Mouse (Mus musculus) intestine, embryonic 16.5 days (tissue): ENCODE data around the gene Aaas. TPM values are rescaled to one million over a fixed set of nuclear protein-coding genes. Genes with fewer than 3 reads are reported as not detected.

Experiments used
- ATAC-seq: fragments of 200-750 bp; cut with Nextera tagmentation; 2 replicates; pipeline ENCODE4 v1.8.0; 2017; ENCODE audit warnings: moderate TSS enrichment, moderate library complexity
- H3K27ac ChIP-seq: fragments of 300-500 bp; sonication (generic); 2 replicates; pipeline ENCODE4 v1.5.1; 2014; ENCODE audit warnings: mild to moderate bottlenecking, low read length
- H3K27me3 ChIP-seq: fragments of 300-500 bp; sonication (generic); replicated peaks from 2 replicates; pipeline ENCODE4 v1.6.1; 2014; ENCODE audit warnings: low read length, control low read depth, mixed read lengths; ENCODE audit not compliant: control insufficient read depth, insufficient read depth
- H3K36me3 ChIP-seq: fragments of 300-500 bp; sonication (generic); 2 replicates; pipeline ENCODE4 v1.6.1; 2014; ENCODE audit warnings: low read length, control low read depth; ENCODE audit not compliant: control insufficient read depth, insufficient read depth
- H3K4me1 ChIP-seq: fragments of 300-500 bp; sonication (generic); 2 replicates; pipeline ENCODE4 v1.6.1; 2014; ENCODE audit warnings: low read length, control low read depth, mixed read lengths; ENCODE audit not compliant: control insufficient read depth, insufficient read depth
- H3K4me2 ChIP-seq: fragments of 300-500 bp; sonication (generic); 2 replicates; pipeline ENCODE4 v1.6.1; 2014; ENCODE audit warnings: low read depth, low read length, control low read depth
- H3K4me3 ChIP-seq: fragments of 300-500 bp; sonication (generic); 2 replicates; pipeline ENCODE4 v1.5.1; 2014; ENCODE audit warnings: mild to moderate bottlenecking, low read length
- H3K9ac ChIP-seq: fragments of 300-500 bp; sonication (generic); 2 replicates; pipeline ENCODE4 v1.6.1; 2014; ENCODE audit warnings: low read depth, low read length
- H3K9me3 ChIP-seq: fragments of 300-500 bp; sonication (generic); 2 replicates; pipeline ENCODE4 v1.6.1; 2016; ENCODE audit warnings: low read length, control low read depth; ENCODE audit not compliant: control insufficient read depth
- WGBS: fragments of 180-500 bp; shearing (Covaris S2); extraction: QIAGEN DNeasy Blood & Tissue Kit; methylation state at CpG from one replicate; pipeline ENCODE4 v1.1.7; 2014; 5-methylcytosine and 5-hydroxymethylcytosine counted together
- polyA plus RNA-seq: library from polyadenylated mRNA; unstranded; fragments of >200 nt; fragmentation: Nextera tagmentation; extraction: Ambion mirVana; gene quantifications from 2 replicates; pipeline ENCODE4 v1.2.1, GENCODE M21; 2015

Gene Aaas
- 50.6 and 59.1 TPM in 2 replicates for polyA plus RNA-seq

- H3K9me3 ChIP-seq = no peaks in the 10 kb centered on the region
- peak within 1 kb of the TSS; percentile 60 for H3K4me3 ChIP-seq
- ATAC-seq = peak; percentile 83
- WGBS = under 1% methylated on average over 56 of the region's 56 CpGs
- peak within 1 kb of the TSS; percentile 73 for H3K4me2 ChIP-seq
- H3K27ac ChIP-seq = peak within 1 kb of the TSS; percentile 25
- H3K4me1 ChIP-seq = peaks cover 13% of the 10 kb centered on the region
- H3K9ac ChIP-seq = peak within 1 kb of the TSS; percentile 71
- H3K27me3 ChIP-seq = no peaks in the 10 kb centered on the region
- H3K36me3 ChIP-seq = no peaks in the 10 kb centered on the region; the same call in 1 of the 2 replicates
These were observed at the start of gene Aaas for GRCm38 (mm10) chr15:102350138-102350941. Aaas (minus strand) TSS chr15:102350771.

DNA sequence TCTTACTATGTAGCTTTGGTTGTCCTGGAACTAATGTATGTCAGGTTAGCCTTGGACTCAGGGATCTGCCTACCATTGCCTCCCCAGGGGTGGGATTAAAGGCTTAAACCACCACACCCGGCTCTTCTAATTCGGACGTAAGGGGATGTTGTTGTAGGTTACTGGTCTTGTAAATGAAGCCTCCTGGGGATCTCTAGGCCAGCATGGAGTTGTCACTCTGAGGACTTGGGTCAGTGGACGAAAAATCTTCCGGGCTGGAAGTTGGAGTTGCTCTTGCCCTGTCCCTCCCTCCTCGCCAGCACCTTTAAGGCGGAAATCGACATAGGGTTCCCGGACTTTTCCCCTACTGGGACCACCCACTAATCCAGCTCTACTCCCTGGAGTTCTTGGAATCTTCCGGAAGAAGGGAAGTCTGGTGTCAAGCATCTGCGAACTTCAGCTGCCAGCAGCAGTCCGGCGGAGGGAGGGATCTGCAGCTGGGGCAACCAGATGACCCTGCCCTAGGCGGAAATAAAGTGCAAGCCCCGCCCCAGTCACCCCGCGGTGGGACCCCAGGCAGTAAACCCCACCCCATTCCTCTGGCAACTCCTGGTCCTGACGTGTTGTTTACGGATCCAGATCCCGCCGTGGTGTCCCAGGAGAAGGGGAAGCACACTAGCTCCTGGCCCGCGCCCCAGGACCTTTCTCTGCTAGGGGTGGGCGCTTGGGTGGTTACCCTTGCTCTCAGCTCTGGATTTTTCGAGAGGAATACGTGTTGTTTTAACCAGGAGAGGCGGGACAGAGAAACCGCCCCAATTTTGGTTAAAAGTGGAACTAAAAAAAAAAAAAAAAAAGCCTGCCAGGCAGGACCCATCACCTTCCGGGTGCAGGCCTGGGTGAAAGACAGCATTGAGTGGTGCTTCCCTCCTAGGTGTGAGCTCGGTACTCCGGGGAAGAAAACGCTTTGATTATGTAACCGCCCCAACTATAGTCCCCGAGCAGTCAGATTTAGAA, 49.0 kb upstream of the Aaas start:
- Histone ChIP-seq H3K4me2 (peak overlapping the region; percentile 62), H3K9ac (peak overlapping the region; percentile 67), H3K36me3 (no peaks in the 10 kb centered on the region), H3K27ac (peak overlapping the region; percentile 97), H3K9me3 (no peaks in the 10 kb centered on the region), H3K27me3 (no peaks in the 10 kb centered on the region), H3K4me1 (peaks cover 16% of the 10 kb centered on the region), H3K4me3 (peak overlapping the region; percentile 48)
- ATAC-seq = peak; percentile 89
- 2% methylated on average over 34 of the region's 34 CpGs for WGBS

DNA sequence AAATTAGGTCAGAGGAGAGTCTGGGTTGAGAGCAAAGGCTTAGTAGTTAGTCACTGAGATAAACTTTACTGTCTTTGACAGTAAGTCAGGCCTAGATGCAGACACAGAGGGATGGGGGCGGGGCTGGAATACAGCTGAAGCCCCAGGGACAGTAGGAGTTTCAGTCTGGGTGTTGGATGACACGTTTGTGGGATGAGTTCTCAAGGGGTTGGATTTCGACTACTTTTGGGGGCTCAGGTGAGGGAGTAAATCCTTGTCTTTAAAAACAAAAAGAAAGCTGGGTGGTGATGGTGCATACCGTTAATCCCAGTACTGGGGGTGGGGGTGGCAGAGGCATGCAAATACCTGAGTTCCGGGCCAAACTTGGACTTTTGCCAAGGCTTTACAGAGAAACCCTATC, 48.1 kb upstream of the Aaas start:
- Histone ChIP-seq H3K27me3 (no peaks in the 10 kb centered on the region), H3K4me2 (peak overlapping the region; percentile 62), H3K27ac (peak overlapping the region; percentile 97), H3K9me3 (no peaks in the 10 kb centered on the region), H3K36me3 (no peaks in the 10 kb centered on the region), H3K4me1 (peaks cover 21% of the 10 kb centered on the region), H3K9ac (no peak overlapping the region), H3K4me3 (peak overlapping the region; percentile 48; the same call in 1 of the 2 replicates)
- ATAC-seq = no peak
- 24% methylated on average over 5 of the region's 5 CpGs for WGBS

- no peaks in the 10 kb centered on the region for H3K27me3 ChIP-seq
- 9% methylated on average over 3 of the region's 3 CpGs for WGBS
- no peak overlapping the region for H3K9ac ChIP-seq
- peaks cover 18% of the 10 kb centered on the region for H3K4me1 ChIP-seq
- H3K9me3 ChIP-seq = no peaks in the 10 kb centered on the region
- no peak overlapping the region for H3K4me2 ChIP-seq
- no peaks in the 10 kb centered on the region for H3K36me3 ChIP-seq
- peak; percentile 57 for ATAC-seq
- H3K27ac ChIP-seq = peak overlapping the region; percentile 86
- no peak overlapping the region for H3K4me3 ChIP-seq
These were observed 44.5 kb upstream of the Aaas start for GRCm38 (mm10) chr15:102395061-102395460.

DNA sequence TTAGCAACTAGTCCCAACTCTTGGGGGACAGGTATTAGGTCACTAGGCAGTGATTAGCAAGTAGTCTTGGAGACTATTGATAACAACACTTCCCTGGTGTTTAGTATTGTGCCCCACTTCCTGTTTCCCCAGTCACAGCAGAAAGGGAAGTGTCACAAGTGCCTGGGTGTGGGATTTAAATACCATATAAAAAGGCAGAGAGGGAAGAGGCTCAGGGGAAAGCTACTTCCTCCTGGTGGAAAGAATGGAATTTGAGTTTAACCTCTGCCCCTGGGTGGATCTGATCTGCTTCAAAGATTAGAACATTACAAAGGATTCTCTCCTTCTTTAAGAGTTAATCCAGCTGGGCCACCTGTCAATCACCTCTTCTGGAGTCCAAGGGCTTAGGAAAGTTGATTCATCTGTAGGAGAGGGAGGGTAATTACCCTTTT, 43.0 kb upstream of the Aaas start:
- no peaks in the 10 kb centered on the region for H3K36me3 ChIP-seq
- no peak overlapping the region for H3K4me3 ChIP-seq
- no peak overlapping the region for H3K9ac ChIP-seq
- no peaks in the 10 kb centered on the region for H3K9me3 ChIP-seq
- H3K27me3 ChIP-seq = no peaks in the 10 kb centered on the region
- no peak overlapping the region for H3K4me2 ChIP-seq
- peak overlapping the region; percentile 87 for H3K27ac ChIP-seq
- peaks cover 11% of the 10 kb centered on the region for H3K4me1 ChIP-seq
- peak; percentile 83 for ATAC-seq

- Histone ChIP-seq H3K36me3 (no peaks in the 10 kb centered on the region), H3K27me3 (no peaks in the 10 kb centered on the region), H3K4me3 (no peak overlapping the region), H3K9ac (no peak overlapping the region), H3K4me2 (no peak overlapping the region), H3K9me3 (no peaks in the 10 kb centered on the region), H3K27ac (peak overlapping the region; percentile 87; the same call in 1 of the 2 replicates), H3K4me1 (peaks cover 9% of the 10 kb centered on the region)
- 45% methylated on average over 2 of the region's 2 CpGs for WGBS
- no peak for ATAC-seq
These were observed 41.9 kb upstream of the Aaas start for GRCm38 (mm10) chr15:102392520-102392919.

DNA sequence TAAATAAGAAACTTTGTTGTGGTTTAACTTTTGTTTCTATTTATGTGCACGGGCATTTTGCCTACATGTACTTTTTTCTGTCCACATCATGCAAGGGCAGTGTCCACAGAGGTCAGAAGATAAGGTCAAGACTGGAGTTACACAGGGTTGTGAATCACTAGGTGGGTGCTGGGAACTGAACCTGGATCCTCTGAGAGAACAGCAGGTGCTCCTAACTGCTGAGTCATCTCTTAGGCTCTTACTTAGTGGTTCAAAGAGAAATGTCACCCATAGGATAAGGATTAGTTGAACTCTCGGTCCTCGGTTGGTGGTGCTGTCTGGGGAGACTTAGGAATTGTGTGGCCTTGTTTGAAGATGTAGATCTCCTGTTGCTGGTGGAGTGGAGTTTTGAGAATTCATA, 38.4 kb upstream of the Aaas start:
- Histone ChIP-seq H3K4me1 (peaks cover under 1% of the 10 kb centered on the region), H3K9me3 (no peaks in the 10 kb centered on the region), H3K27me3 (no peaks in the 10 kb centered on the region), H3K4me3 (no peak overlapping the region), H3K9ac (no peak overlapping the region), H3K36me3 (no peaks in the 10 kb centered on the region), H3K4me2 (no peak overlapping the region), H3K27ac (no peak overlapping the region)
- no peak for ATAC-seq
- 79% methylated on average over 3 of the region's 3 CpGs for WGBS

- 50% methylated on average over 9 of the region's 9 CpGs for WGBS
These were observed 36.1 kb upstream of the Aaas start for GRCm38 (mm10) chr15:102386640-102387039.

GRCm38 (mm10) chr15:102383671-102384070, 33.1 kb upstream of the Aaas start:
- Histone ChIP-seq H3K27me3 (no peaks in the 10 kb centered on the region), H3K4me3 (no peak overlapping the region), H3K4me2 (no peak overlapping the region), H3K9ac (no peak overlapping the region), H3K4me1 (peaks cover 4% of the 10 kb centered on the region; the same call in 1 of the 2 replicates), H3K9me3 (no peaks in the 10 kb centered on the region), H3K27ac (no peak overlapping the region), H3K36me3 (no peaks in the 10 kb centered on the region)
- WGBS = 83% methylated on average over 6 of the region's 6 CpGs
- no peak for ATAC-seq

More at GRCm38 (mm10) chr15:102386640-102387039, 36.1 kb upstream of the Aaas start:
- Histone ChIP-seq H3K9me3 (no peaks in the 10 kb centered on the region), H3K4me1 (peaks cover 4% of the 10 kb centered on the region; the same call in 1 of the 2 replicates), H3K36me3 (no peaks in the 10 kb centered on the region), H3K9ac (no peak overlapping the region), H3K4me3 (no peak overlapping the region), H3K27me3 (no peaks in the 10 kb centered on the region), H3K4me2 (no peak overlapping the region), H3K27ac (no peak overlapping the region)
- no peak for ATAC-seq
